In genomic region chr2:148123780-148124179, GRCm38 (mm10) we compare ENCODE assay signal across 13 mouse cellular contexts.
DNase-seq lines count a peak whose midpoint lies in the region; ATAC-seq and TF ChIP-seq lines count a peak whose summit lies in the region.
"Had no signal": no experiment of that assay in that cellular context is flagged by ENCODE, and none has a peak within 500 bp of the region (broad histone marks: within the 10 kb centered on the region; RNA-seq: fewer than 3 reads in every experiment).

No protein-coding gene starts in this region.

- no peak for TF ChIP-seq EP300 in heart, postnatal 0 days (IDR thresholded peaks at IDR 0.05; ENCODE audit: low read depth)

- no peaks in the 10 kb centered on the region for H3K36me3 ChIP-seq in heart, postnatal 0 days (replicated peaks; ENCODE audit: control insufficient read depth, insufficient read depth, low read length)
- H3K36me3 ChIP-seq in heart, embryonic 10.5 days = no peaks in the 10 kb centered on the region
- no peaks in the 10 kb centered on the region for H3K36me3 ChIP-seq in lung, embryonic 14.5 days (ENCODE audit: insufficient read depth)
- H3K36me3 ChIP-seq in midbrain, embryonic 10.5 days = no peaks in the 10 kb centered on the region
- H3K36me3 ChIP-seq: lung, embryonic 15.5 days; stomach, embryonic 15.5 days had no signal

- POLR2A ChIA-PET in Patski (lab: Charles Lee) = no interaction called here

- H3K9me3 ChIP-seq in heart, postnatal 0 days (replicated peaks; ENCODE audit: control insufficient read depth, low read length) = no peaks in the 10 kb centered on the region
- no peaks in the 10 kb centered on the region for H3K9me3 ChIP-seq in heart, embryonic 10.5 days
- no peaks in the 10 kb centered on the region for H3K9me3 ChIP-seq in lung, embryonic 14.5 days (ENCODE audit: low read depth, low read length)
- no peaks in the 10 kb centered on the region for H3K9me3 ChIP-seq in midbrain, embryonic 10.5 days (replicated peaks)
- H3K9me3 ChIP-seq: lung, embryonic 15.5 days; stomach, embryonic 15.5 days had no signal

- in situ Hi-C loops in Patski (cut with MboI; ENCODE audit: low pct_unique_long_range_greater_than_20kb) = loop anchor here (5.0 kb wide), 2 partner anchors 454 to 534 kb away; no protein-coding TSS in a partner anchor

- DNase-seq in heart, postnatal 0 days (ENCODE audit: low spot score) = no peak
- DNase-seq in heart, embryonic 10.5 days (ENCODE audit: low spot score) = no peak
- peak; percentile 52 for DNase-seq in lung, embryonic 14.5 days
- no peak for DNase-seq in lung, postnatal 4 days
- no peak for DNase-seq in Patski (ENCODE audit: low read depth, low spot score)
- no peak for DNase-seq in midbrain, embryonic 10.5 days (ENCODE audit: low spot score)
- no peak for DNase-seq in urinary bladder, postnatal 36 days (ENCODE audit: low spot score in 2 of 2)
- DNase-seq: cerebellum, adult 9-11 months; left cerebral cortex, postnatal 4 days; thymus, postnatal 4 days had no signal

- H3K27me3 ChIP-seq in heart, postnatal 0 days (ENCODE audit: control insufficient read depth, insufficient read depth, low read length) = no peaks in the 10 kb centered on the region
- H3K27me3 ChIP-seq in heart, embryonic 10.5 days (ENCODE audit: insufficient read depth, poor library complexity, severe bottlenecking) = no peaks in the 10 kb centered on the region
- H3K27me3 ChIP-seq in lung, embryonic 14.5 days (ENCODE audit: insufficient read depth, low read length) = no peaks in the 10 kb centered on the region
- H3K27me3 ChIP-seq in Patski = no peaks in the 10 kb centered on the region
- H3K27me3 ChIP-seq in midbrain, embryonic 10.5 days (ENCODE audit: low read depth, poor library complexity, severe bottlenecking) = no peaks in the 10 kb centered on the region
- H3K27me3 ChIP-seq: lung, embryonic 15.5 days; stomach, embryonic 15.5 days had no signal

- no peak overlapping the region for H3K9ac ChIP-seq in heart, postnatal 0 days (replicated peaks; ENCODE audit: low read depth, low read length)
- H3K9ac ChIP-seq in lung, embryonic 14.5 days = no peak overlapping the region
- H3K9ac ChIP-seq: lung, embryonic 15.5 days; stomach, embryonic 15.5 days had no signal

- no peak overlapping the region for H3K4me2 ChIP-seq in heart, postnatal 0 days (ENCODE audit: low read depth, low read length)
- no peak overlapping the region for H3K4me2 ChIP-seq in lung, embryonic 14.5 days
- H3K4me2 ChIP-seq: lung, embryonic 15.5 days; stomach, embryonic 15.5 days had no signal

- no peak for ATAC-seq in heart, postnatal 0 days (ENCODE audit: insufficient read depth, low read depth)
- ATAC-seq in lung, embryonic 14.5 days (ENCODE audit: insufficient read depth) = peak; percentile 18; the same call in 1 of the 2 replicates
- no peak for ATAC-seq in Patski
- peak; percentile 61 for ATAC-seq in megakaryocyte progenitor cell, adult 5-6 weeks (replicated peaks; ENCODE audit: poor library complexity)

- CTCF ChIA-PET in Patski (lab: Charles Lee) = interaction anchor here (0.8 to 2.6 kb wide), 11 partner anchors 9 to 536 kb away, joined by 3 to 14 read pairs (median 6); no protein-coding TSS in a partner anchor

- no peaks in the 10 kb centered on the region for H3K4me1 ChIP-seq in heart, postnatal 0 days (ENCODE audit: control insufficient read depth, insufficient read depth)
- H3K4me1 ChIP-seq in heart, embryonic 10.5 days = peaks cover 5% of the 10 kb centered on the region; the same call in 1 of the 2 replicates
- H3K4me1 ChIP-seq in lung, embryonic 14.5 days (ENCODE audit: insufficient read depth) = no peaks in the 10 kb centered on the region
- H3K4me1 ChIP-seq in midbrain, embryonic 10.5 days = 0 out of 2 replicates have a peak, but pooled peaks cover 5% of the 10 kb centered on the region

- H3K4me3 ChIP-seq in heart, postnatal 0 days (ENCODE audit: low read depth, low read length) = no peak overlapping the region
- H3K4me3 ChIP-seq in heart, embryonic 10.5 days = no peak overlapping the region
- no peak overlapping the region for H3K4me3 ChIP-seq in lung, embryonic 14.5 days (ENCODE audit: low read depth, low read length)
- H3K4me3 ChIP-seq in midbrain, embryonic 10.5 days = no peak overlapping the region
- H3K4me3 ChIP-seq: lung, embryonic 15.5 days; stomach, embryonic 15.5 days had no signal

- TF ChIP-seq CTCF in heart, postnatal 0 days (IDR thresholded peaks at IDR 0.05; ENCODE audit: low read depth) = peak; percentile 57
- peak; percentile 66 for TF ChIP-seq CTCF in lung, embryonic 14.5 days (IDR thresholded peaks at IDR 0.05; ENCODE audit: low read depth)
- TF ChIP-seq CTCF in Patski (IDR thresholded peaks at IDR 0.05) = peak; percentile 49

- H3K27ac ChIP-seq in heart, postnatal 0 days (ENCODE audit: low read depth) = no peak overlapping the region
- H3K27ac ChIP-seq in heart, embryonic 10.5 days = no peak overlapping the region
- no peak overlapping the region for H3K27ac ChIP-seq in lung, embryonic 14.5 days (ENCODE audit: low read depth)
- H3K27ac ChIP-seq in midbrain, embryonic 10.5 days (replicated peaks) = no peak overlapping the region
- H3K27ac ChIP-seq: lung, embryonic 15.5 days; stomach, embryonic 15.5 days had no signal

- WGBS in heart, postnatal 0 days = 50% methylated on average over 3 of the region's 3 CpGs
- WGBS in heart, embryonic 10.5 days = 45% methylated on average over 3 of the region's 3 CpGs
- 36% methylated on average over 3 of the region's 3 CpGs for WGBS in lung, embryonic 14.5 days
- 57% methylated on average over 3 of the region's 3 CpGs for WGBS in midbrain, embryonic 10.5 days

Comparison
In these comparisons a context has a peak if more than half of its experiments do, and no peak if none do; other contexts are left out.
1. ATAC-seq: peak in lung, embryonic 14.5 days (single experiment) and megakaryocyte progenitor cell, adult 5-6 weeks (single experiment); none in heart, postnatal 0 days (single experiment) and Patski (single experiment).
2. Peak in every context shown above with its lines, with median percentiles within 50 percentile points of each other: CTCF ChIP-seq.